Mouse (Mus musculus): ENCODE measurements around the gene Ppm1b.

Ppm1b gene

GRCm38 (mm10) chr17:84958411-84958911 is 1.9 kb downstream of the Ppm1b start:
- DNase-seq (ENCODE audit: low spot score): peak; percentile 41

GRCm38 (mm10) chr17:84958986-84959664 is 2.6 kb downstream of the Ppm1b start:
- DNase-seq (ENCODE audit: low spot score): peak; percentile 21

- no peak for DNase-seq (ENCODE audit: low spot score)
These were observed 3.1 kb downstream of the Ppm1b start for GRCm38 (mm10) chr17:84959665-84960020.

DNA sequence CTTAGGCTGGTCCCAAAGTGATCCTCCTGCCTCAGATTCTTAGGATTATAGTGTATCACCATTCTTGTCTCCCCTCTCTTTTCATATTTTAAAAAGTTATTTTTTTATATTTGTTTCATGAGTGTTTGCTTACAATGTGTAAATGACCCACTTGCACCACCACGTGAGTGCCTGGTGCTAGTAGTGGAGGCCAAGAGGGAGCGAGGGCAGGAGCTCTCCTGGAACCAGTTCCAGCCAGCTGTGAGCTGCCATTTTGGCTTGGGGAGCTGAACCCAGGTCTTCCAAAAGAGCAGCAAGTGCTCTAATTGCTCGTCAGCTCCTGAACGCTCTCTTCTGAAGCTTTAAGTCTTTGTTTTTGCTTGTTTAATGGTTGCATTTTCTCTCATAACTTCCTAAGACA is 3.6 kb downstream of the Ppm1b start:
- DNase-seq (ENCODE audit: low spot score): peak; percentile 11

DNA sequence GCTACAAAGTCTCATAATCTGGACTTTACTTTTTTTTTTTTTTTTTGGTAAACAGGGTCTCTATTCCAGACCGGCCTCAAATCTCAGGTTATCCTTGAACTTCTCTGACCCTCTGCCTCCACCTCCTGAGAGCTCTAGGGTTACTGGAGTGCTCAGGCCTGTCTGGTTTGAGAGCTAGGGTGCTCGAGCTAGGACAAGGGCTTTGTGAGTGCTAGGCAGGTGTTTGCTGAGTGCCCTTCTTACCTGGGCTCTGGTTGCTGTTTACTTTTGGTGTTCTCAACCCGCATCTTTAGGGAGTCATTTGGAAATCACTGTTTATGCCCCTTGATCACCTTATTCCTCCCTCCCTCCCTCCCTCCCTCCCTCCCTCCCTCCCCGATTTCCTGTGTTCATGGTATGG is 5.5 kb downstream of the Ppm1b start:
- no peak for DNase-seq (ENCODE audit: low spot score)

DNA sequence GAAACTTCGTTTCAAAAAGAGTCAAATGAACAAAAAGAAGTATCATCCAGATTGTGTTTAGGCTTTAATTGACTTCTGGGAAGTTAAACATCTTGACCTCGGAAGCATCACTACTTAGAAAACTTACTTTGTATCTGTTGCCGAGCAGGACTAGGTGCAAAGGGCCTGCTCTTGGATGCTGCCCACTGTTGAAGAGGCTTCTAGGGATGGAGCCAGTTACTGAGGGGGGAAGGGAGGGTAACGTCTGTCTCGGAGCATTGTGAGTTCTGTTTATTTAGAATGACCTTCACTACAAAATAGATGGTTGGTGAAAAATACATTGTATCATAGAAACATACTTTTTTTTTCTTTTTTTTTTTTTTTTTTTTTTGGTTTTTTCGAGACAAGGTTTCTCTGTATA is 7.1 kb downstream of the Ppm1b start:
- no peak for DNase-seq (ENCODE audit: low spot score)

- DNase-seq (ENCODE audit: low spot score): no peak
These were observed 9.7 kb downstream of the Ppm1b start for GRCm38 (mm10) chr17:84966231-84966630.

DNA sequence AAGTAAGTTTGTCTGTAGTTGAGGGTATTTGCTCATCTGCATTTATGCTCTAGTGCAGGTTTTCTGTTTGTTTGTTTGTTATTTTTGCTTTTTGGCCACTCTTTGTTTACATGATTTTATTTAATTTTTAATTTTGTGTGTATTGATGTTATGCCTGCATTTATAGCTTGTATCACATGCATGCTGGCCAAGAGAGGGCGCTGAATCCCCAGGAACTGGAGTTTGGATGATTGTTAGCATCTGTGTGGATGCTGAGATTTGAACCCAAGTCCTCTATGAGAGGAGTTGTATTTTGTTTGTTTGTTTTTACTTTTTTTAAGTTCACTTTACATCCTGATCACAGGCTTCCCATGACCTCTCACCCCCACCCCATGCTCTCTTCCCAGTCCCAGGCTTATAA is 10.5 kb downstream of the Ppm1b start:
- DNase-seq (ENCODE audit: low spot score): no peak

DNA sequence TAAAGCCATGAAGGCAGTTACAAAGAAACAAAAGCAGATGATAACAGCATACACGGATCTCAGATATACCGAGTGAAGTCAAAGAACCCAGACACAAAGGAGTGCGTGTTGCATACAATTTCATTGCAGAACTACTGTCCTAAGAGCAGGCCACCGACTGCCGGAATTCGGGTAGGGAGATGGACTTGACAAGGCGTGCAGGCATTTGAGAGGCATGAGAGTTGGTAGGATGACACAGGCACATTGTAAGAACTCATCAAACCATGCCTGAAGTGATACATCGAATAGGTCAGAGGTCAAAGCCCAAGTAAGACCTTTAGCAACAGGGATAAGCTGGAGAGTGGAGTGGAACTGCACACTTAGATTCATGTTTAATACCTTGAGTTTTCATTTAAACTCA is 13.4 kb downstream of the Ppm1b start:
- peak; percentile 8 for DNase-seq (ENCODE audit: low spot score)

DNA sequence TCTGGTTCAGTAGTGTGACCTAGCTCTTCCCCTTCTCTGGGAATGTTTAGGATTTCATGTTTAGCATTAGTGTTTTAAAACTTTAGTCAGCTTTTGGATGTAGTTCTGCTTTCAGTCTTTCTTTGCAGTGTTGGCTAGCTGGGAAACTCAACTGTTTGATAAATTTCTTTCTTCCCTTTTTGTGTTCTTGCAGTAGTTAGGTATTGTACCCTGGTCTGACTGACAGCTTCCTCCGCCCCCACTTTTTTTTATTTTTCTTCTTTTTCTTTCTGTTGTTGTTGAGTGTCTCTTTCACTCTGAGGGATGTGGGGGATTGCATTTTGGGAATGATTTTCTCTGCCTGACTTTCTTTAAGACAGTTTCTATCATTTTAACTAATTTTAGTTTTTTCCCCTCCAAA is 25.2 kb downstream of the Ppm1b start:
- DNase-seq (ENCODE audit: low spot score): no peak

DNA sequence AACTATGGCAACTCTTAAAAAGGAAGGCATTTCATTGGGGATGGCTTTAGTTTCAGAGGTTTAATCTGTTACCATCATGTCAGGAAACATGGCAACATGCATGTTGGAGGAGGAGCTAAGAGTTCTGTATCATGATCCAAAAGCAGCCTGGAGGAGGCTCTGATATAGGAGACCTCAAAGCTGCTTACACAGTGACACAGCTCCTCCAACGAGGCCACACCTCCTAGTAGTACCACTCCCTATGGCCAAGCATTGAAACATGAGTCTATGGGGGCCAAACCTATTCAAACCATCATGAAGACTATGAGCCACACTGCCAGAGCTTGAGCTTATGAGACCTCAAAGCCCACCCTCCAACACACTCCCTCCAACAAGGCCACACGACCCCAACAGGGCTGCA is 26.2 kb downstream of the Ppm1b start:
- no peak for DNase-seq (ENCODE audit: low spot score)

GRCm38 (mm10) chr17:84986368-84986767 is 29.8 kb downstream of the Ppm1b start:
- peak; percentile 19 for DNase-seq (ENCODE audit: low spot score)

DNA sequence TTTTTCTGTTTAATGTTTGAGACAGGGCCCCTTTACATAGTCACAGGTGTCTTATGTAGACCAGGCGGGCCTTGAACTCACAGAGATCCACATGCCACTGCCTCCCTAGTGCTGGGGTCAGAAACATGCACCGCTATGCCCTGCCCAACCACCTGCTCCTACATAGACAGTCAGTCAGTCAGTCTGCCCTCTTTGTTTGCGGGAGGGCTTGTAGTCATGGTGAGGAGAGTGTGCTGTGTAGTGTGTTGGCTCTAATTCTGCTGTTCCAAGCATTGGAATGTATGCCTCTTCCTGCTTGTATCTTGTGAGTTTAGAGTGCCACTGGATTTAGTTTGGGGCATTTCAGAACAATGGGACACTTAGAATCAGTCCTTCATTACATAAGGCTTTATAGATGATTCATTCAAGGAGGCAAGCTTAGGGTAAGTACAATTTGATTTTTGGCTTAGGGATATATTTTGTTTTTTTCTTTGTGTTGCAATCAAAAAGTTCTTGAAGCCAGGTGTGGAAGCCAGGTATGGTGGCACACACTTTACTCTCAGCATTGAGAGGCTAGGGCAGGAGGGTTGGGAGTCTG is 31.4 kb downstream of the Ppm1b start:
- no peak for DNase-seq (ENCODE audit: low spot score)

DNA sequence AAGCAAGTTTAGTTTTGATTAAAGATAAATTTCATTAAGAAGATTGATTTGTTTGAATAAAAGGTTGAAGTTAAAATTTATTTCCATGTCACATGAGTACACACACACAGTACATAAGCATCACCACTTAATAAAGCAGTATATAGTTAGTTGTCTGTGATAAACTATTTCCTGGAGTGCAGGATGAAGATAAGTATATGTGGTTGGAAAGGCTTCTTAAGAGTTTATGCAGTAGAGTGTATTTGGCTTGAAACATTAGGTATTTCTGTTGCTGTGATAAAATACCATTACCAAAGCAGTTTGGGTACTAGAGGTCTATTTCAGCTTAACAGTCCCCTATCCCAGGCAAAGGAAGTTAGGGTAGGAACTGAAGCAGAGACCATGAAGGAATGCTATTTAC is 32.0 kb downstream of the Ppm1b start:
- no peak for DNase-seq (ENCODE audit: low spot score)

DNA sequence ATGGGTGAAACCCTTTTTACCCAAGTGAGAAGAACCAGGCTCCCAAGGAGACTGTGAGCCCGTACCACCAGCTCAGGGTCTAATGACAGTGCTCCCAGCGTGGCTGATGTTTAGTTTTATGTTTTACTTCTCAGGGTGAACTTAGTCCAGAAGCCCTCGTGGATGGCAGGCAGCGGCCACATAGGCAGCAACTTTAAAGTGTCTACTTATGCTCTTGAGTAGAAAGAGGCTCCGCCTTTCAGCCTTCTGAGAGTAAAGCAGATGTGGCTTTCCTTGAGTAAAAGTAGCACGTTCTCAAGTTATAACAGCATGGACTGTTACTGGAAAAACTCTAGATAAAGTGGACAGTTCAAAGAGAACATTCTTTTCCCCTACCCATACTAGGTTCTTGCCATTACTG is 39.3 kb downstream of the Ppm1b start:
- DNase-seq (ENCODE audit: low spot score): no peak

- DNase-seq (ENCODE audit: low spot score): no peak
These were observed 41.1 kb downstream of the Ppm1b start for GRCm38 (mm10) chr17:84997639-84998038.

- no peak for DNase-seq (ENCODE audit: low spot score)
These were observed 43.1 kb downstream of the Ppm1b start for GRCm38 (mm10) chr17:84999636-85000035.

DNA sequence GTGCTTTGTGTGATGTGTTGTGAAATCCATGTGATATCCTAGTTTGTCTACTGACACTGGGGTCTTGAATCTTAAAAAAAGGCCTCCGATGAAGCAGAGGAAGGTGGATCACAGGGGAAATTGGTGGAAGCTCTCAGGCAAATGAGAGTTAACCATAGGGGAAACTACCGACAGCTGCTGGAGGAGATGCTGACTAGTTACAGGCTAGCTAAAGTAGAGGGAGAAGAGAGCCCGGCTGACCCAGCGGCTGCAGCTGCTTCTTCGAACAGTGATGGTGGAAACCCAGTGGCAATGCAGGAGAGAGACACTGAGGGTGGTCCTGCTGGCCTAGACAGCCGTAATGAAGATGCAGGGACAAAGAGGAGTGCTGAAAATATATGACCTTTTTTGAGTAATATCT is 56.9 kb downstream of the Ppm1b start:
- DNase-seq (ENCODE audit: low spot score): no peak

GRCm38 (mm10) chr17:85014632-85015031 is 58.1 kb downstream of the Ppm1b start:
- no peak for DNase-seq (ENCODE audit: low spot score)

- no peak for DNase-seq (ENCODE audit: low spot score)
These were observed 61.8 kb downstream of the Ppm1b start for GRCm38 (mm10) chr17:85018344-85018743.

- DNase-seq (ENCODE audit: low spot score): no peak
These were observed 62.3 kb downstream of the Ppm1b start for GRCm38 (mm10) chr17:85018794-85019193.

DNA sequence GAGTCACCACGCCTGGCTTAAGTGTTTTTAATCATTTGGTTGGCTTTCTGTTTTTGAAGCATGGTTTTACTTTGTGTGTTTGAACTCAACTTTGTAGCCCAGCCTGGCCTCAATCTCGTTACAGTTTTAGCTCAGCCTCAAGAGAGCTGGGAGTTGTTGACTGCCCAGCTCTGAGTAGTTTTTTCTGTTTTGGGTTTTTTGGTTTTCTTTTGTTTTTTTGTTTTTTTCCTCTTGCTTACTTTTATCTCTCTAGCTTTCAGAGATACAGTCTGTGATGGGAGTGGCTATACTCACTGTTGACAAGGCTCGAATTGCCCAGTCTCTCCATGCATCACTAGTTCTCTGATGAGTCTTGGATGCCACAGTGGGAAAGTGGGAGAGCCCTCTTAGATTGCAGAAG is 63.8 kb downstream of the Ppm1b start:
- DNase-seq (ENCODE audit: low spot score): no peak

- peak; percentile 92 for DNase-seq (ENCODE audit: low spot score)
These were observed 67.0 kb downstream of the Ppm1b start for GRCm38 (mm10) chr17:85023247-85024167.
